Mouse (Mus musculus) kidney, postnatal 4 days (tissue): Measurements from ENCODE around the gene Rgma.

Experiments
- DNase-seq, 2 experiments: peaks; one replicate each; pipeline ENCODE4 v3.0.0; 2021; ENCODE audit warnings: mixed read lengths in 2 of 2

Gene Rgma

DNA sequence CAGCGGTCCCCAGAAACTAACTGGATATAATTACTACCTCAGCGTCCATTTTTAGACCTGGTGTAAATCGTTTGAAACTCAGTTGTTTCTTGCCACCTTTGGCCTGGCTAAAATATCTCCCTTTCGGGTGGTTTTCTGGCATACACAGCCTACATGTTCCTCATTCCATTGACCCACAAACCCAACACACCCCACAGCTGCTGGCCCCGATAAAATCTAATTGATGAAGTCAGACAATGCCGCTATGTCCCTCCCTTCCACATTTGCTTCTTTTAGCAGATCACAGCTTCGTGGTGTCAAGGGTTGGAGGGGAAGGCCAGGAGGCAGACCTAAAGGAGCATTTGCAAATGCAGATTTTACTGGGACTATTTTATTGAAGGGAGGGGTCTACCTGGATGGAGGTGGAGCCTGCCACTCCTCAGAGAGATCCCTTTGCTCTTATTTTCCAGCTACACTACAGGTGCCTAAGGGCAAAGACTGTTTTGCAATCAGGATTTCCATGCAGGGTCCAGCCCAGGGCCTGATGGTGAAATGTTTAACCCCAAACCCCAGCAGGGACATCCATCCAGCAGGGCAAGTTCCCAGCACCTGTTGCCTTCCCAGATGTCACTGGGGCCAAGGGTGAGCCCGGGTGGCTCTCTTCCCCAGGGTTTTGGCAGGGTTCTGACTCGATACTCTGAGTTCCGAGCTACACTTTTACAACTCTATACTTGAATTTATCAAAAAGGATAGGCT is 3.6 kb upstream of the Rgma start:
- DNase-seq: no peak

DNA sequence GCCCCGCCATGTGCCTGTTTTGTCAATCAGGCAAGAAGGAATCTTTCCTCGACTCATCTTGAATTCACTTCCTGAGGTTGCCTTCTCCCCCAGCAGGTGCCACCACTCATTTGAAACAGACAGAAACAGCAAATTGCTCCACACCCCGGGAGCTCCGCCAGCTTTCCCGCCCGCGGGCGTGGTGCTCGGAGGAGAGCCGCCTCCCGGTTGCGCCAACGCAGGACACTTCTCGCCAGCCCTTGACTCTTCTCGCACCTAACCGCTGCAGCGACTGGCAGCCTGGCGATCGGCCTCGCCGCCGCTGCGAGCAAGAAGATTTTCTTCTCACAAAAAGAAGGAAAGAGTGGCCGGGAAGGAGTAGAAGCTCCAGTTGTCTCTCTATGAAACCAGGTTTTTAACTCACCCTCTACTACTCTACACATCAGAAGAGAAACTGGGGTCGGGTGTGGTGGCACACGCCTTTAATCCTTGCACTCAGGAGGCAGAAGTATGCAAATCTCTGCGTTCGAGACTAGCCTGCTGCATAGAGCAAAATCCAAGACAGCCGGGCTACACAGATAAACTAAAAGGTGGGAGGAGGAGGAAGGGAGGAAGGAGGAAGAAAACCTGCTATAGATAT is 2.8 kb upstream of the Rgma start:
- peak; percentile 62 to 73 for DNase-seq

DNA sequence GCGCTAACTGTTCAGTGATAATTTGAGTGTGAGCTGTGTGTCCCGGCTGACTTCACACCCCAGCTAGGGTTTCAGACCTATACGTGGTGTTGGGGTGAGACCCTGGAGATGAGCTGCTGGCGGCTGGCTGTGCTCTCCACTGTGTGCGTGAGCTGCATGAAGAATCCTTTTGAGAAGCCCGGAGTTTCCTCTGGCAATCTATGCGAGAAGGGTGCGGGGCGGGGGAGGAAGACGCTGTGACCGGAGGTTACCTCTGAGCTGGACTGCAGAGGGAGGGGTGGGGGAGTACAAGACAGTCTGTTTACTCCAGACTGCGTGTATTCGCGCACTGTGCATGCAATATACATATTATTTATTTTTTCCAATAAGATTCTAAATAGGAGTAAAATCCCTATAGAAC is 582 bp upstream of the Rgma start:
- DNase-seq: peak; percentile 50 to 64

DNA sequence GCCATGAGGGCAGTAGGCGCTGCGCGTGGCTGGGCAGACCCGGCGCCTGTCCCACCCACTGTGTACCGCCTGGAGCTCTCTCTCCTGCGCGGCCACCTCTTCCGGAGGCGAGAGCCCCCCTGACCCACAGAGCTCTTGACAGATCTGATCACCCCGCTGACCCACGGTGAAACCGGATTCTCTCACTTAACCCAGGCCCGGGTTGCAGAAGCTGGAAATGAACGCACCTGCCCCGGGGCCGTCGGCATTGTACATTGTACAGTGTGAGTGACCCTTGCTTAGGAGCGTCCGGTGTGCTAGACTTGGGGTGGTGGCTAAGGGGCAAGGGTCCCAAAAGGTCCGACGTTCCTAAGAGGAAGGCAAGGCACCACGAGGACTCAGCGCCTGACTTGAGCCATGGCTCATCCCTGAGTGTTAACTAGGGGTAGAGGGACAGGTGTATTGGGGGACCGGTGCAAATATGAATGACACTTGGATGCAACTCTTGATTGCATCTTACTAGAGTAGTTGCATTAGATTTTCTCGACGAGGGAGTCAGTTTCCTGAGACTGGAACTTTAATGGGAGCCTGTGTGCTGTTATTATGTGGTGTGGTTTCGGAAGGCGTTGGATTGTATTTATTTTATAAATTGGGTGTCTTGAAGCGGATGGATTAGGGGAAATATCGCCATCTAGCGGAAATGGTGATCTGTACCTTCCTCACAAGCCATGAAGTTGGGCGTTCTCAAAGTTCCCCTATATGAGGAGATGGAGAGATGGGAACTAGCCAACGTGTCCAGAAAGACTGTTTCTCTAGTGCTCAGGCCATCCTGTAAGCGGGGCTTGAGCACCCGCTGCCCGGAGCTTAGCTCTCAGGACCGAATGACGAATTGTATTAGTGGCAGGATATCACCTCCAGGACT is 1.0 kb downstream of the Rgma start:
- peak; percentile 54 to 73 for DNase-seq

DNA sequence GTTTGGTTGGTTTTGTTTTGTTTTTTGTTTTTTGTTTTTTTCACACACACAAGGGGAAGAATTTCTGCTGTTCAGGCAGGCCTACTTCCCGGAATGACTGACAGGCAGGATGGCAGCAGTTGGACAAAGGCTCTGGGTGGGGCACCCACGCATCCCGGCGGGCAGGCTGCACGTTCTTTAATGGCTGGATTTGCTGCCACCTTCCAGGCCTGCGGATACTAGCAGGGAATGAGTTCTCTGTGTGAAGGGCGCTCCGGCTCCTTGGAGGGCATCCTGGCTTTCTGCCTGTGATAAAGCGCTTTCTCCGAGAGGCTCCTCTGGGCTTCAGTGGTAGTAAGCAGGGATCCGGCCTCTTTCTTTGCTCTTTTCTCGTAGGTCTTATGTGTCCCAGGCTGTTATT is 2.0 kb downstream of the Rgma start:
- DNase-seq: no peak

DNA sequence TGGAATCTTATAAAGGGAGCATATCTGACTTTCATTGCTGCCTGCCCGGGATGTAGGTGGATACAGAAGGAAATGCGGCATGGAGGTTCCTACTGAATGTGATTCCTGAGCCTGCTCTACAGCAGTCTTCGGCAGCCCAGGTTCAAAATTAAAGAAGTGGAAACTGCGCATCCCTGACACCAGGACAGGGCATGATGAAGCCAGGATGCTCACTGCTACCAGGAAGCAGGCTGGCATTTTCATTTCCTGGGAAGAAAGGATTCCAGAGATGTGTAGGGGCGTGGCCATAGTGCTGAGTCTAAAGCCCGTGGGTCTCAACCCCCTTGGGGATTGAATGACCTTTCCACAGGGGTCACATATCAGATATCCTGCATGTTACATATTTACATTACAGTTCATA is 2.7 kb downstream of the Rgma start:
- no peak for DNase-seq

DNA sequence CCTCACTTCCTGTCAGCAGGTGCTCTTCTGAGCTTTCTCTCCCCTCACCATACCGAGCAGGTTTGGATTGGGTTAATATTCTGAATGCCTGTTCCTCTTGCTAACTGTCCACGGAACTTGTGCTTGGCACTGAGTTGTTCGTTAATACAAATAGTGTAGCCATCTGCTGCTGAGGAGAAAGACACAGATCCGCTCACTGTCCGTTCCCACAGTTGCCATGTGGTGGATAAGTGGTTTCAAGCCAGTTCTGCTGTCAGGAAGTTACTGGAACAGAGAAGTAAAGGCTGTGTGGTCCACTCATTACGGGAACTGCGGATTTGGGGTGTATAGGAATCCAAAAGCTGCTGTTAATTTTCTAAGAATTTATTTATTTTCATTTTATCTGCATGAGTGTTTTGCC is 7.5 kb downstream of the Rgma start:
- no peak for DNase-seq

DNA sequence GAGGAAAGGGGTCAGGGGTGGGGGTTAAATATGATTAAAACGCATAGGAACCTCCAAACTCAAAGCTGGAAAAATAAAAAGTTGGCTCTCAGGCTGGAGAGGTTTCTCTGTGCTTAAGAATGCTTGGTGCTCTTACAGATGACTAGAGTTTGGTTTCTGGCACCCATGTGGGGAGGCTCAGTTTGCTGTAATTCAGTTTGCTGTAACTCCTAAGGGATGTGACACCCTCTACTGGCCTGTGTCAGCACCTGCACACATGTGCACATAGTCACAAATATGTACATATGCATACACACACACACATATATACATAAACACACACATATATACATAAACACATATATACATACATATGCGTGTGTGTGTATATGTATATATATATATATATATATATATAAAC is 13.6 kb downstream of the Rgma start:
- no peak for DNase-seq

DNA sequence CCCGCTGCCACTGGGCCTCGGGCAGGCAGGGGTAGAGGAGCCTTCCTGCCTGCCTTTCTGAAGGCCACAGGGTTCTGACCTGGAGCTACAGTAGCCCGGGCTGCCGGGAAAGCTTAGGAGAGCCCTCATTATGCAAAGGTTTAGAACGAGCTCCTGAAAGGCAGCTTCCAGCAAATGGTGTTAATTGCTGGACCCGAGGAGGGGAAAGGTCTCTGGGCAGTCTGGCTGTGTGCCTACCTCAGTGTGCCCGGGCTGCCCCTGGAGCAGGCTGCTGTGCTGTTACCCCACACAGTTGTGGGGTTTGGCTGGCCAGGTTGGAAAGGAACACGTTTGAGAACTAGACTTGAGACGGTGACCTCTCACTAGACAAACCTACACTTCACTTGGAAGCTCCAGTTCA is 14.1 kb downstream of the Rgma start:
- no peak for DNase-seq

DNA sequence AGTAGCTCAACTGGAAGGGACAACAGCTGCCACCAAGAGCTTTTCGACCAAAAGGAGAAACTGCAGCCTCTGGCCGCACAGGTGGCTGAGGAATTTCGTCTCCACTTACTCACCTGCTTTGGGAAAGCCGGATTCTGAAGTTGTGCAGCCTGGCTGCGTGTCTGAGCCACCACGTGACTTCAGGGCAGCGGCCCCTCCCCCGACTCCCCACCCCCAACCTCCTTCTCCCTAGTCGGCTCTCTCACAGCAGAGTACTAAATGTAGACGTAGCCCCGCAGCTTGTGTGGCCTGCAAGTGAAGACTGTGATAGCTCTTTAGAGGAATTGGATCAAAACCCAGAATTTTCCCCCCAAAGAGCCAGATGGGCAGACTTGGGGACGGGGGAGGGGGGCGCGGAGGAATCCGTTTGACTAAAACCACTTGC is 14.6 kb downstream of the Rgma start:
- peak; percentile 44 to 62 for DNase-seq

DNA sequence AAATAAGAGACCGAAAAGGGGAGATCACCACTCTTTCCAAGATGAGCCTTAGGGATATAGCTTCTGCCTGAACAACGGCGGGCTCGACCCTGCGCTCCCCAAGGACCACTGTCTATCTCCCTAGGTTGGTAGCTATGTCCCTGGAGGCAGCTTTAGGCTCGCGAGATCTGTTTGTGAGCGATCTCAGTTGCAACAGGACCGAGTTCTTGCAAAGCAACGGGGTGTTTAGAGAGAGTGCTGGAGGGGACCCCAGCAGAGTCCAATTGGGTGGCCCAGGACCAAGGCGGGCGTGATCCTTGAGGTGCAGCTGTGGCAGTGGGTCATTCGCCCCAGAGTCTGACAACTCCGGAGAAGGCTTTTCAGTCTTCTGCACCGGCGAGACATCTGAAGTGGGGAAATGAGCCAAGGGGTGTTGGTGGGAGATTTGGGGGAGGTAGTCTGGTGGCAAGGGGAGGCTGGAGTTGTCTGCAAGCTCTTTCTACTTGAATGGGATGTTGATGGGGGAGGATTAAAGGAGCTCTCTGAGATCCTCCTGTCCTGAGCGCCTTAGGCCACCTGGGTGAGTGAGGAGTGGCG is 15.2 kb downstream of the Rgma start:
- DNase-seq: peak in 1 of 2 experiments; percentile 38

DNA sequence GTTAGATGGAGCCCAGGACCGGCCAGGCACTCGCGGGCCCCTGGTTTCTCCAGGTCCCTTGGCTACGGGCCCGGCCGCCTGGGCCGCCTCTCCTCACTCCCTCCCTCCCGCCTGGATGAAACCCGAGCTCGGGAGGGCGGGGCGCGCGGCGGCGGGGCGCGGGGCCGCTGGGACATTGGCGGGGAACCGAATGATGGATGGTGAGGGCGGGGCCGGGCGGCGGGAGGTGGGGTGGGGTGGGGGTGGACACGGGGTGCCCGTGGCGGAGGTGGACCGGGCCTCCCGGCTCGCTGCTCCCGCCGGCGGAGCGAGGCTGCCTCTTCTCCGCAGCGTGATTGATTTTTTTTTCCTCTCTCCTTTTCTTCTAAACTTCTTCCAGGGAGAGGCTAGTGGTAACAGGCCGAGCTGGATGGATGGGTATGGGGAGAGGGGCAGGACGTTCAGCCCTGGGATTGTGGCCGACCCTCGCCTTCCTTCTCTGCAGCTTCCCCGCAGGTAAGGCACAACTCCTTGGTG is 15.8 kb downstream of the Rgma start:
- peak; percentile 94 to 95 for DNase-seq

DNA sequence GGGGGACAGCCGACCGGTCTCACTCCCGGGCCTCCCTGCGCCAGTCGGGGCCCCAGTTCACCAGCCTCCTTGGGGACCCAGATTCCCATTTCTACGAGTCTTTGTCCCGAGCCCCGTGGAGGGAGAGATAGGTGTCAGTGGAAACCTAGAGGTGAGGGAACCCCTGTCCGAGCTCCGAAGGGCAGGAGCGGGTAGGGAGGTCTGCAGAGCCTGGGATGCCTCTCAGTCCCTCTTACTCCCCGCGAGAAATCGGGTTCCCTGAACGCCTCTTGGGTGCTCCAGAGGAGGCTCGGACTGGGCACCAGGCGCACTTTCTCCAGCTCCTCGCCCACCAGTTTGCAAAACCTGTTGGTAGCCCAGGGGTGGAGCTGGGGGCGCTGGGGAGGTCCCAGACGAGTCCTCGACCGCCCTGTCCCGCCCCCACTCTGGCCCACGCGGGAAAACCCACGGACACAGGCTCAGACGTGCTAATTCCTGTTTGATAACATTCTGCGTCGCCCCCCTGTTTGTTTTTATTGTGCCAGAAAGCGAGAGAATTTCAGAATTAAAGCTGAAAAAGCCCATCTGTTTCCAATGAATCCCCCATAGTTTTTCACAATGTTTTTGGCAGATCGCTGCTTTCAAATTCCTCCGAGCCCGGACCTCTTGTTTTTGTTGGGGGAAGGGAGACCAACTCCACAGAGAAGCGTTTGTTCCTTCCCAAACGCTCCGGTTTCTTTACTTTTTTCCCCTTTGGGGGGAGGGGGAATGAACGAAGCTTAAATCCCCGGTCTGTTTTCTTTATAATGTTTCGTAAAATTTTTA is 16.4 kb downstream of the Rgma start:
- peak; percentile 76 to 81 for DNase-seq

DNA sequence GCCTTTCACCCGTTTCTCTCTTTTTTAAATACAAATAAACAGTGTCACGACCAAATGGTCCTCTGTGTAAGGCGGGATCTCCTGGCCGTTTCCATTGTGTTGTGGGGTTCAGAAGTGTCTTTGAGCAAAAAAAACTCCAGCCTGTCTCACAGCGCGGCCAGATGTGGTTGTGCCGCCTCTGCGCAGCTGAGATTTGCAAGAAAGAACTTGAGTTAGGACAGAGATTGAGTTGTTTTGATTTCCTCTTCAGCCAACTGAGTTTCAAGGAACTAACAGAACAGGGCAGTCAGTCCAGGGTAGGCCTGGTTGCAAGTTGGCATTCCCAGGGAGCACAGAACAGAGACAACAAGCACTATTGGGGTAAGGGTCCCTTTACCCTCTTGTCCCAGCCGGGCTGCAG is 17.1 kb downstream of the Rgma start:
- DNase-seq: peak in 1 of 2 experiments; percentile 53

DNA sequence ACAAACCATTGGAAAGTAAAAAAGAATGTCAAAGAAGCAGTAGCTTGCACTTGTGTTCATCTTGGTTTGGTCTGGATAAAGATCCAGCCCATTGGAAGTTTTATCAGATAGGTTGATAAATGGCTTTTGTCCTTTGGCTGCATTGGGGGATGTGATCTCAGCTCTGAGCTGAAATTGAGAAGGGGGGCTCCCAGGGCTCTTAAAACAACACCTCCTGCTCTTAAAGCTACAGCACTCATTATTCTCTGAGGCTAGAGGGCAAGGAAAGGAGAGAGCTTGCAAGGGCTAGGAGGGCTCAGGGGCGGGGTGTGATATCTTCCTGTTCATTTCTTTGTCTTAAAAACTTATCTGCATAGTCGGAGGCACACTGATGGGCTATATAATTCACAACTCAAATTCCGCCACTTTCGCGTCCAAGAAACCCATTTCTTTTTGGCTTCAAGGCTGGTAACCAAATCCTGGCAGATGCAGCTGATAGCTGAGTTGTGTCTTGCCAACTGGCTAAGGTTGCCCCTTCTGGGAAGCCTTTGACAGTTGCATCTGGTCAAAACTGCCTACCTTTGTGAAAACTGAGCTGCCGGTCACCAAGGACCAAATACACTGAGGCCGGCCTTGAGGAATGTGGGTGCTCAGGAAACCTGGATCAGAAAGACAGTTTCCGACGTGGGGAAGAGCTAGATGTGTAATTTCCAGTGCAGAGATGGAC is 18.2 kb downstream of the Rgma start:
- DNase-seq: no peak

DNA sequence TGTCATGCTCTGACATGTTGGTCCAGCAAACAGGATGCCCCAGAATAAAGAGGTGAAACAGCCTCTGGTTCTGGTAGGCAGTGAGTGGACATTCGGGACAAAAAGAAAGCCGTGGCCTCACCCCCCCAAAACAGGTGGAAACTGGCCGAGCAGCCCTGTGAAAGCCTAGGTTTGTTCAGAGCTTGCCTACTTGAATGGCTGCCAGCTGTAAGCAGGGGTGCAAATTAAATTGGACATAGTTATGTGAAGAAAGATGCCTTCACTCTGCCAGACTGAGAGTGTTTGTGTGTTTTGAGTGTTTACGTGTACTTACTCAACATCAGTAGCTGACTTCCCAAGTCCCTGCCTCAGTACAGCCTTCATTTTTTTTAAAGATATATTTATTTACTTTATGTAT is 18.7 kb downstream of the Rgma start:
- DNase-seq: no peak

DNA sequence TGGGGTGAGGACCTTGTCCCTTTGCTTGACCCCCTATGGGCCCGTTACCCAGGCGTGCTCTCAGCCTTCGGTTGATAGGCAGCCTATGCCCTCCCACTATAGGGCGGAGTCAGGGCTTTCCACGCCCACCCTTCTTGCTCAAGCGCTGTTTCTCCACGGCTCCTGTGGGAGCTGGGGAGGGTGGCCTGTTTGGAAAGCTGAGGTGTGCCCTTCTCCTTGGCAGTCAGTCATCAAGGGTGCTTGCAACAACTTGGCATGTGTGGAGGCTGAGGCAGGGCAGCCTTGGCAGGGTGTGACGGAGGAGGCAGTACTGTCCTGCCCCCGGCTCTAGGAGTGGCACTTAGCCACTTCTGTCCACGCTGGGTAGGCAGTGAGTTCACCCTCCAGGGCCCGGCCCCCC is 23.0 kb downstream of the Rgma start:
- peak; percentile 86 to 88 for DNase-seq

DNA sequence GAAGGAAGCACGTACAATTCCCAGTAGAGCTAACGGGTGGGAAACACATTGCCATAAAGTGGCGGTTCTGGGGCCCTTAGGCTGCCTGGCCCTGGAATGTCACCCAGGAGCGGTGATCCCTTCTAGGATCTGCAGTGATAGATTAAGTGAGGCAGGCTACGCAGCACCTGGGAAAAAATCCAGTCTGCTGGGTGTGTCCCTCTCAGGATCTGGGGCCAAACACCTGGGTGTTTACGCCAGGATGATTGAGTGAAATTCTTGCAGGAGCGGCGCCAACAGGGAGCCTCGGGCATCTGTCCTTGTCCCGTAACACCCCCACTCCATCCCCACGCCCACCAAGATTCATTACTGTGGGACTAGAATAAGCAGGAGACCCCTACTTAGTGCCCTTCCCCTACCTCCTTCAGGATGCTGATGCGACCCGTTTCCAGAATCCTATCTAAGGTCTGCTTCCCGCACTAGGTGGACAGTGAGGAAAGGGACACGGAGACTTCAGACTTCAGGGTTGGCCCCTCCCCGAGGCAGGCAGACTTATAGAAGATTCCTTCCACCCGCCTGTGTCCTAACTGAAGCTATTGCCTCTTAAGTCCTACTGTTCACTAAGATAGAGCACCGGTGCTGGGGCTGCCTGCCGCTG is 23.6 kb downstream of the Rgma start:
- no peak for DNase-seq

DNA sequence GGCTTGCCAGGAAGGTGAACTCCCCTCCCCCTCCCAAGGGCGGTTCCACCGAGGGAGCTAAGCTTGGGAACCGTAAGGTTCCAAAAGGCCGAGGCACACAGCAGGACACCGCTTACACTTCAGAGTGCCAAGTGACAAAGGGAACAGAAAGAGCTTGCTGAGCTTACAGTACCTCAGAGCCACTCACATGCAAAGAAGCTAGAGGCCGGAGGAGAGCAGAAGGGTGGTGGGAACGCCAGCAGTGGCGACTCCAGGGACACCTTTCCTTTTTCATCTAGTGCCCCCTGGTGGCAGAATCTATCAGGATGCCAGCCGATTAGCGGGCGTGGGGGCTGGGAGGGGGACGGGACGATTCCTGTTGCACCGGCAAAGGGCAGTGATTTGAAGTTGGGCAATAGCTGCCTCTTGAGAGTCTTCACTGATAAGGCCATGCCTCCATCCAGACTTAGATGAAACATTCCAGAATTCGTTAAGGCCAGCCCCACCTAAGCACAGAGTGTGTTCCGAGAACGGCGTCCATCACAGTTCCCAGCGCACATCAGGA is 24.3 kb downstream of the Rgma start:
- DNase-seq: peak; percentile 84 to 89

DNA sequence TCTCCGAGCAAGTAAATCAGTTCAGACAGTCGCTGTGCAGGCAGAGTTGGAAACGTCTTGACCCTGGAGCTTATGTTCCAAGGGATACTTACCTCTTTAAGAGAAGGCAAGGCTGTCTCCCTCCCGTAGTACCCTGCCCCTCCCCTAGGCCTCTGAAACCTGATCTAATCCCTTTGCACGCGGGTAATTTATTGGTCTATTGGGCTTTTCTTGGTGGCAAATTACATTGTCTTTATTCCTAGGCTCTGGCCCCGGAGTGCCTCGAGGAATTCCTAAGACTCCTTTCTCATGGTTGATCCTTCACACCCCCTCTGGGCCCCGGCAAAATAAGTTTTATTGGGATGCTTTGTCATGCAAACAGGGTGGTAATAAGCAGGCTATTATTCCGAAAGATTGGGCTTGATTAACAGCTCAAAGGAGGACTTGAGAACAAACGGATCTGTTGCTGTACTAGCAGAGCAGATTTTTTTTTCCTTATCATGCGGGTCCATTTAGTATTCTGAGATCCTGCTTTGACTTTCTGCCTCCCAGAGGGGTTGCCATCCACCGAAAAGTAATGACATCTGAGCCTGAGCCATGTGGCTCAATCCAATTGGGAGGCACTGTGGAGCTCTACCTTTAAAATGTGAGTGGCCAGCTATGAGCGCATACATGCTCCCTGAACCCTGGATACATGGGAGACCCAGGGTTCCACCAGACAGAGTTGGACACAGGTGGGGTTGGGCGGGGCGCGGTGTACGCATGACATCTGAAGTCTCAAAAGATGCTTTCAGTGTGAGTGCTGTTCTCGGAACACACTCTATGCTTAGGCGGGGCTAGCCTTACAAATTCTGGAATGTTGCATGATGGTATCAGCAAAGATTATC is 25.0 kb downstream of the Rgma start:
- DNase-seq: peak in 1 of 2 experiments; percentile 61
